Mouse (Mus musculus) CH12.LX (cell line): ENCODE results near the gene Lrrc57.

Experiments
- CTCF ChIP-seq, 2 experiments: IDR thresholded peaks in 1 of 2; conservative IDR thresholded peaks in 1 of 2; 2 replicates each; pipeline ENCODE4 v1.5.1; 2011 to 2012; ENCODE audit warnings: low read depth in 2 of 2, low read length in 2 of 2, improper control_type of control experiment in 1 of 2, inconsistent platforms in 1 of 2, mild to moderate bottlenecking in 1 of 2, moderate library complexity in 1 of 2
- E2F4 ChIP-seq: IDR thresholded peaks from 2 replicates; pipeline ENCODE4 v1.6.1; 2011; ENCODE audit warnings: low read depth, low read length, improper control_type of control experiment; ENCODE audit not compliant: insufficient replicate concordance
- EP300 ChIP-seq: IDR thresholded peaks from 2 replicates; pipeline ENCODE4 v1.6.1; 2011; ENCODE audit warnings: low read length, improper control_type of control experiment
- MAX ChIP-seq: IDR thresholded peaks from 2 replicates; pipeline ENCODE4 v1.6.1; 2011; ENCODE audit warnings: low read length, improper control_type of control experiment
- MXI1 ChIP-seq: IDR thresholded peaks from 2 replicates; pipeline ENCODE4 v1.6.1; 2011; ENCODE audit warnings: mild to moderate bottlenecking, low read depth, low read length, improper control_type of control experiment
- POLR2AphosphoS2 ChIP-seq: IDR thresholded peaks from 2 replicates; pipeline ENCODE4 v1.6.1; 2011; ENCODE audit warnings: low read depth, low read length, improper control_type of control experiment
- RCOR1 ChIP-seq: conservative IDR thresholded peaks from 2 replicates; pipeline ENCODE4 v1.6.1; 2012; ENCODE audit warnings: low read depth, mild to moderate bottlenecking, inconsistent platforms, low read length, improper control_type of control experiment
- USF1 ChIP-seq: IDR thresholded peaks from 2 replicates; pipeline ENCODE4 v1.6.1; 2014; ENCODE audit warnings: low read depth, mild to moderate bottlenecking, inconsistent platforms, low read length, improper control_type of control experiment

- TF ChIP-seq POLR2AphosphoS2 (no peak), MXI1 (no peak), CTCF (conservative IDR thresholded peaks at IDR 0.05 in 1 of 2, IDR thresholded peaks at IDR 0.05 in 1 of 2; ENCODE audit: low read depth in 2 of 2, low read length in 2 of 2) (no peak), E2F4 (no peak), EP300 (no peak), MAX (no peak), RCOR1 (no peak), USF1 (no peak)
Observed at GRCm38 (mm10) chr2:120630655-120631054, 21.3 kb upstream of the Lrrc57 start.
